Mouse (Mus musculus): Measurements from ENCODE around the gene Uvrag. TPM values are rescaled to one million over a fixed set of nuclear protein-coding genes. Genes with fewer than 3 reads are reported as not detected.

The Uvrag gene
- total RNA-seq, 2 experiments from 2014 or later, result 31.8 to 38.0 TPM

DNA sequence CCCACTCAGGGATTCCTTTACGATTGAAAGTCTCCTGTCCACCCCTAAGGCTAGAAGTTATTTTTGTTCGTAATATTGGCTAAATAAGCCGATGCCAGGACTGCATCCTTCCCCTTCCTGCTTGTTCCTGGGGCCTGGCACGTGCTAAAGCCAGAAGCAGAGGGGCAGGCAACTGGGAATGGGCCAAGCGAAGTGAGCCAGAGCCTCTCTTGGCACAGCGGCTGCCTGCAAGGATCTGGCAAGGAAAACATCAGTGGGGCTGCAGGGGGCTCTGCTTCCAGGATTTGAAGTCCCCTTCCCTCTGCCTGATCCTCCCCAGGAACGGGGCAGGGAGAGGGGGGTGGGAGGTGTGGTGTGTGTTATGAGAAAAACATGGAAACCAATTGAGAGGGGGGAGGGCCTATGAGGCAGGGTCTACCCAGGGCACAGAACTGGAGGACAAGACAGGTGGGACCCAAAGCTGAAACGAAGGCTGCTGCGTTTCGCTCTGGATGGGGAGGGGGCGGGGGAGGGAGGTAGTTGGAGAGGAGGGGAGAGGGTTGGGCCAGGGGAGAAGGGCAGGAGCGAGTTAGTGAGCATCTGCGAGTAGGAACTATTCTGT, 265.5 kb downstream of the Uvrag start:
- no peak for DNase-seq

GRCm38 (mm10) chr7:98874411-98874951, 266.5 kb downstream of the Uvrag start:
- peak; percentile 75 for DNase-seq

DNA sequence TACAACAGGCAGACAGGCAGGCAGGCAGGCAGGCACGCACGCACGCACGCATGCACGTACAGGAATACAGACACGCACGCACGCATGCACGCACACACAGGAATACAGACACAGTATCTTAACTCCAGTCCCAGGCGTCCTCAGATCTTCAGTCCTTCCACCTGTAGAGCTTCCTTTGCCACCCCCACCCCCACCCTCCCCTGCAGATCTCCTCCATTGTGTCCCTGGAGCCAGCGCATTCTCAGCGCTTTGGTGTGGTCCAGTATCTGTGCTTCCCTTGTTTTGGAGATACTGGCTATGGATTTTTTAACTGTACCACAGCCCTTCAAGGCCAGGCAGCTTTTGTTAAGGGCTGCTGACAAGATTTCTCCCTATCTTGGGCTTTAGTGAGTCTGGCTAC, 267.6 kb downstream of the Uvrag start:
- DNase-seq, result no peak

GRCm38 (mm10) chr7:98871882-98872281, 269.1 kb downstream of the Uvrag start:
- DNase-seq, result no peak

- no peak for DNase-seq
Measured at GRCm38 (mm10) chr7:98870791-98871190, 270.1 kb downstream of the Uvrag start.

- no peak for DNase-seq
Measured at GRCm38 (mm10) chr7:98869070-98869469, 271.9 kb downstream of the Uvrag start.

DNA sequence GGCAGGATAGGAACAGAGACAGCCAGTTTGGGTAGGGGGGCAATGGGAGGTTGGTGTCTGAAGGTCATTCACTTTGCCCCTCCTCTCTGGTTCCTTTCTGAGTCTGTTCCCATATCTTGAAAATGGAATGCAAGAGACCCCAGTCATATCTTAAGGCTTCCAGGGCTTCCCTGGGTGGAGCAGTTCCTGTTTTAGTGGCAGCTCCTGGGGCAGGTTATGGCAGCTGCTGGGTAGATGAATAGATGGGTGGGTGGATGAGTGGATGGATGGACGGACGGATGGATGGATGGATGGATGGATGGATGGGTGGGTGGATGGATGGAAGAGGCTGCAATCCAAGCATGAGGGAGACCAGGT, 273.2 kb downstream of the Uvrag start:
- no peak for DNase-seq

- DNase-seq, result no peak
Measured at GRCm38 (mm10) chr7:98867053-98867793, 273.7 kb downstream of the Uvrag start.

DNA sequence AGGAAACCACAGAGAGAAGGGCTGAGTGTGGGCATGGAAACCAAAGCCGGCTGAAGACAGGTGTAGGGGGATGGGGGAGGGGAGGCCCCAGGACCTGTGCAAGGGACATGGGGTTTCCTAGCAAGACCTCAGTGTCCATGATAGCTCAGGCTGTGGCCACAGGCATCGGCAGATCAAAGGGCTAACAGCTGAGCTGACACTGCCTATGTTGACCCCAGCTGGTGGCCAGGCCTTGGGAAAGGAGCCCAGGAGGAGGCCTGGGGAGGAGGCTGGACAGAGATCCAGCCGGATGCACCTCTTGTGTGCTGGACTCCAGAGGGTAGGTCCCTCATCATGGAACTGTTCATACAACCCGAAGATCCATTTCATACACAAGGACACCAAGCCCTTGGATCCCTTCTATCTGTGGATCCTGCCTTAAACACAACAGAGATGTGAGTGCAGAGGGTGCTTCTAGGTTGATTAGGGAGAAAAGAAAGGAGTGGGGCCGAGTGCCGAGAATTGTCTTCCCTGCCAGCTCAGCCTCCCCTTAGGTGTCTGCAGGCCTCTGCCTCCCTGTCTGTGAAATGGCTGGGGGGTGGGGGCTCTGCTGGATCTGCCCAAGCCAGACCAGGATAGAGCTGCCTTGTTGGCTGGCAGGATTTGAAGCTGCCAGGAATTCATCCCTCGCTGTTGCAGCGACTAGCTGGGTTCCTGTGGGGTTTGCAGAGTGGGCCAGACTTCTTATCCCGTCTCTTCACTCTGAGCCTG, 276.8 kb downstream of the Uvrag start:
- peak; percentile 40 for DNase-seq

DNA sequence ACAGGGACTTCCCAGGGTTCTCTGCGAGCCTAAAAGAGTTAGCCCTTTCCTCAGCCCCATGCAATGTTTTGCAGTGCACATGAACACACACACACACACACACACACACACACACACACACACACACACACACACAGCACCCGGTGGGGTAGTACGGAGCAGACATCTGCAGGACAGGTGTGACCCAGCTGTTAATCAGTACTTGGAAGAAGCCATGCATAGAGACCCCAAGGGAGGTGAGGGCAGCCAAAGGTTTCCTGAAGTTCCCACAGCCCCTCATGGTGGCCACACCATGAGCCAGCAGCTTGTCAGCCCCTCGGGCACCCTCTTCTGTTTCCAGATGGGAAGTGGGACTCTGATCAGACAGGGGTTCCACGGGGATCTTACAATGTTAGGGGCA, 277.9 kb downstream of the Uvrag start:
- DNase-seq, result no peak

DNA sequence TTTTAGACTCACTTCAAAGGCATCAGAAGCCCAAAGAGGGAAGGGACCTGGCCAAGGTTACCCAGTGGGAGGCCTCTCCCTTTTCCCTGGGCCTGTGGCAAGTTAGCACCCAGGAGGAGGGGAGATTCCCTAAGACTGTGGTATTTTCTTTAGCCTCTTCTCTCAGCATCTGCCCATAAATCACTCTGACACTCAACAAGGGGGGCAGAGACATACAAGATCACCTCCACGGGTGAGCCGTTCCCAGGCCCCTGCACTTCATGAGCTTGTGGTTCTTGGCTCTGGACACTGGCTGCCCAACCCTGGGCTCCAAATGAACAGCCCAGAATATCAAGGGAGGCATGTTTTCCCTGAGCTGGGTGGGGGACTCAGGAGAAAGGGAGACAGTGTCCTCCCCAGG, 279.9 kb downstream of the Uvrag start:
- DNase-seq, result no peak

GRCm38 (mm10) chr7:98857094-98857493, 283.8 kb downstream of the Uvrag start:
- no peak for DNase-seq

DNA sequence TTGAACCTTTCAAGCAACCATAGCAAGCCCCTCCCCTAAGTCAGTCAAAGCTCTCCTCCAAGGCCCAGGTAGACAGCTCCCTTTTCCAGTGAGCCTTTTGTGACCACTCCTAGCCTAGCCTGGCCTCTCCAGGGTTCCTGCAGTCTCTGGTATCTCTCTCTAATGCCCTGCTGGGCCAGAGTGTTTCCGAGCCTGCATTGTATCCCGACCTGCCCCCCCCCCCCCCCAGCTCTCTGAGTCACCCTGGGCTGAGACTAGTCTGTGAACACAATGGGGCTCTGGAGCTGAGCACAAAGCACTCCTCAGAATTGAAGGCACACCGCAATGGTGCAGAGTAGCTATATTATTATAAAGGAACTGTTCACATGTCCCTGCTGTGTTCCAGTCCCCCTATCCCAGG, 284.8 kb downstream of the Uvrag start:
- no peak for DNase-seq

DNA sequence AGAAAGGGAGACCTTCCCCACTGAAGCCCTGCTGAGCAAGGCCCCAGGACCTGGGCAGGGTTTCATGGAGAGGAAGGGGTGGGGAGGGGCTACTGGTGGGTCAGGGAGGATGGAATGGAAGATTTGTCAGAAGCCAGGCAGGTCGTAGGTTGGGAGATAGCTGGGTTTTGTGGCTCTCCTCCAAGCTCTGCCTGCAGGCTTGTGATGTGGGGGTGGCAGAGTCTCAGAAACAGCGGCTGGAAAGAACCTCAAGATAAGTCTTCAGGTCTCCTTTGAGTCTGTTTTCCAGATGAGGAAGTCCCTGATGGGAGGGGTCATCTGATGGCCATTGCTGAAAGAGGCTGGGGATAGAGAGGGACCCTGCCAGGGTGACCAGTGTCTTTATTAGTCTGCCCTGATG, 285.6 kb downstream of the Uvrag start:
- DNase-seq, result no peak

- DNase-seq, result peak; percentile 64
Measured at GRCm38 (mm10) chr7:98853806-98854205, 287.1 kb downstream of the Uvrag start.

DNA sequence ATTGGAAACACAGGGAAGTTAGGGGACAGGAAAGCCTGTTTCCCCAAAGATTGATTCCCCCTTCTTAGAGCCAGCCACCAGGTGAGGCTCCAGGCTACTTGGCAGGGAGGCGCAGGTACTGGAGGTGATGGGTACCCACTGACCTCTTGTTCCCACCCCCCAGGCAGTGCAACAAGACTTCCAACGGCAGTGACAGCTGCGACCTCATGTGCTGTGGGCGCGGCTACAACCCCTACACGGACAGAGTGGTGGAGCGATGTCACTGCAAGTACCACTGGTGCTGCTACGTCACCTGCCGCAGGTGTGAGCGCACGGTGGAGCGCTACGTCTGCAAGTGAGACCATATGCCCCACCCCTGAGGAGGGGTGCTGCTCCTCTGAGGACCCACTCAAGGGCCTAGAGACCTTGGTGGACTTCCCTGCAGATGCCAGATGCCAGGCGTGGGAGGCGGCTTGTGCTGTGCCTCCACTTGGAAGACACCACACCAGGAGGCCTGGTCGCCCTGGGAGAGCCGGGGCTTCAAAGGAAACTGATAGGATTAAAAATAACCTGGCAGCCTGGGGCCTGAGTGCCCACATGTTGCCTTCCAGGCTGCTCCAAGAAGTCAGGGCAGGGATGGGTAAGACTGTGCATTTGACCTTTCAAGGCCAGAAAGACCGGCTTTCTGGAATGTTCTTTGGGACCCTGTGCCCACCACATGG, 287.8 kb downstream of the Uvrag start:
- no peak for DNase-seq

GRCm38 (mm10) chr7:98851220-98851619, 289.7 kb downstream of the Uvrag start:
- no peak for DNase-seq

- DNase-seq, result no peak
Measured at GRCm38 (mm10) chr7:98850388-98850787, 290.6 kb downstream of the Uvrag start.

- DNase-seq, result no peak
Measured at GRCm38 (mm10) chr7:98848899-98849640, 291.9 kb downstream of the Uvrag start.

GRCm38 (mm10) chr7:98843649-98844048, 297.3 kb downstream of the Uvrag start:
- DNase-seq, result no peak

GRCm38 (mm10) chr7:98842997-98843396, 297.9 kb downstream of the Uvrag start:
- no peak for DNase-seq

GRCm38 (mm10) chr7:98841802-98842201, 299.1 kb downstream of the Uvrag start:
- DNase-seq, result no peak

All from adrenal gland, postnatal 10 days (tissue).